ENCODE assay signal across 7 mouse cellular contexts in genomic region chr5:113471417-113471816, GRCm38 (mm10). TPM values are rescaled to one million over a fixed set of nuclear protein-coding genes. Genes with fewer than 3 reads are reported as not detected.
DNase-seq lines count a peak whose midpoint lies in the region; ATAC-seq lines count a peak whose summit lies in the region.

No protein-coding gene starts in this region.

- peak; percentile 1 for DNase-seq in A20 (ENCODE audit: low read depth, low spot score)
- DNase-seq in brain, adult 2 months (ENCODE audit: low read depth, low spot score), result peak; percentile 88
- peak; percentile 63 to 68 for DNase-seq in frontal cortex, postnatal 25 days (ENCODE audit: low spot score in 2 of 2)
- peak; percentile 62 to 90 for DNase-seq in kidney, postnatal 36 days
- DNase-seq in lung, postnatal 10 days, result peak; percentile 83
- DNase-seq in spleen, postnatal 10 days (ENCODE audit: low spot score in 2 of 2), result peak; percentile 29 to 79

- ATAC-seq in CD4-positive, CD25-positive, alpha-beta regulatory T cell, adult 4 months, result peak; percentile 49

RNA-seq across cellular contexts. Expression of gene Wscd2, which starts 18.7 kb away (rescaled TPM):
- 1 to 10 TPM; 1.4 to 1.5 TPM for polyA plus RNA-seq in CD4-positive, CD25-positive, alpha-beta regulatory T cell, adult 4 months (2017; shearing (Covaris generic))

Comparison
In these comparisons a context has a peak if more than half of its experiments do, and no peak if none do; other contexts are left out.
1. Peak in every context shown above with its lines: DNase-seq and ATAC-seq.
2. DNase-seq: peak in every context shown above with its lines; median percentile 88 in brain, adult 2 months; 83 in lung, postnatal 10 days; 76 in kidney, postnatal 36 days; 66 in frontal cortex, postnatal 25 days; 54 in spleen, postnatal 10 days; 1 in A20.